In genomic region chr6:52231885-52232567, GRCm38 (mm10) we compare ENCODE assay signal across 12 mouse cellular contexts. TPM values are rescaled to one million over a fixed set of nuclear protein-coding genes. Genes with fewer than 3 reads are reported as not detected.
DNase-seq lines count a peak whose midpoint lies in the region; TF ChIP-seq lines count a peak whose summit lies in the region.
"Had no signal": no experiment of that assay in that cellular context is flagged by ENCODE, and none has a peak within 500 bp of the region (broad histone marks: within the 10 kb centered on the region; RNA-seq: fewer than 3 reads in every experiment).

No protein-coding gene starts in this region.

- intact Hi-C loops in heart, adult 2 months (cut with DNase I): no loop called here
- intact Hi-C loops in heart, postnatal 14 days (cut with DNase I): no loop called here
- intact Hi-C loops in left cerebral cortex, postnatal 10 days (cut with DNase I): no loop called here

- no peak overlapping the region for H3K27ac ChIP-seq in heart, adult 2 months
- H3K27ac ChIP-seq in hindbrain, embryonic 10.5 days: no peak overlapping the region
- H3K27ac ChIP-seq: heart, embryonic 13.5 days; liver, embryonic 13.5 days had no signal

- no peaks in the 10 kb centered on the region for H3K36me3 ChIP-seq in heart, adult 2 months (ENCODE audit: control insufficient read depth, insufficient read depth, low read length)
- no peaks in the 10 kb centered on the region for H3K36me3 ChIP-seq in hindbrain, embryonic 10.5 days
- H3K36me3 ChIP-seq: heart, embryonic 13.5 days; liver, embryonic 13.5 days had no signal

- DNase-seq in heart, adult 2 months: peak; percentile 17 to 40
- no peak for DNase-seq in heart, postnatal 14 days
- peak; percentile 54 for DNase-seq in urinary bladder, postnatal 14 days (ENCODE audit: low spot score)
- no peak for DNase-seq in urinary bladder, postnatal 10 days (ENCODE audit: low spot score)
- peak; percentile 72 to 85 for DNase-seq in kidney, postnatal 25 days
- DNase-seq in cerebellum, adult 8-10 months: no peak
- DNase-seq in left cerebral cortex, postnatal 10 days (ENCODE audit: extremely low spot score in 1 of 2, low spot score in 2 of 2): no peak
- DNase-seq in hindbrain, embryonic 10.5 days (ENCODE audit: low spot score): no peak
- DNase-seq: liver, embryonic 13.5 days had no signal

- no peaks in the 10 kb centered on the region for H3K79me2 ChIP-seq in heart, adult 2 months (replicated peaks; ENCODE audit: control insufficient read depth, insufficient read depth, low read length)

- no peak for TF ChIP-seq EP300 in heart, adult 2 months (IDR thresholded peaks at IDR 0.05; ENCODE audit: insufficient read depth, low read depth, low read length)

- TF ChIP-seq POLR2A in heart, adult 2 months (IDR thresholded peaks at IDR 0.05; ENCODE audit: insufficient read depth, low read depth, low read length): no peak

- H3K9ac ChIP-seq in heart, adult 2 months (ENCODE audit: low read depth, low read length): no peak overlapping the region
- H3K9ac ChIP-seq: heart, embryonic 13.5 days; liver, embryonic 13.5 days had no signal

- H3K27me3 ChIP-seq in heart, adult 2 months (ENCODE audit: control insufficient read depth, insufficient read depth, low read length): peaks cover 54% of the 10 kb centered on the region
- H3K27me3 ChIP-seq in hindbrain, embryonic 10.5 days (ENCODE audit: insufficient read depth, poor library complexity, severe bottlenecking): peaks cover 100% of the 10 kb centered on the region

- TF ChIP-seq CTCF in heart, adult 2 months (IDR thresholded peaks at IDR 0.05): no peak

- no peak overlapping the region for H3K4me3 ChIP-seq in heart, adult 2 months
- no peak overlapping the region for H3K4me3 ChIP-seq in hindbrain, embryonic 10.5 days
- H3K4me3 ChIP-seq: heart, embryonic 13.5 days; liver, embryonic 13.5 days had no signal

- H3K9me3 ChIP-seq in hindbrain, embryonic 10.5 days: no peaks in the 10 kb centered on the region
- H3K9me3 ChIP-seq: heart, embryonic 13.5 days; liver, embryonic 13.5 days had no signal

- WGBS in heart, adult 2 months: 5% methylated on average over 18 of the region's 18 CpGs
- WGBS in hindbrain, embryonic 10.5 days: 2% methylated on average over 18 of the region's 18 CpGs

- H3K4me1 ChIP-seq in heart, adult 2 months (ENCODE audit: control insufficient read depth, insufficient read depth, low read length): no peaks in the 10 kb centered on the region; the same call in 1 of the 2 replicates
- H3K4me1 ChIP-seq in hindbrain, embryonic 10.5 days (replicated peaks): peaks cover 12% of the 10 kb centered on the region
- H3K4me1 ChIP-seq: liver, embryonic 13.5 days had no signal

RNA-seq across cellular contexts. Expression of gene Hoxa9, which starts 1.1 kb away (rescaled TPM):
- not detected for total RNA-seq in heart, adult 2 months (2021)
- polyA plus RNA-seq in heart, adult 2 months (2012; rRNA removed): 0.04 and 0.06 TPM in 2 replicates
- not detected for total RNA-seq in heart, postnatal 14 days (2021)
- total RNA-seq in left cerebral cortex, postnatal 10 days (2021): not detected
- polyA plus RNA-seq in hindbrain, embryonic 10.5 days (2016; fragmentation: Nextera tagmentation; extraction: Ambion mirVana): not detected in 2 replicates

RNA-seq across cellular contexts. Expression of gene Hoxa10, which starts 8.6 kb away (rescaled TPM):
- not detected for total RNA-seq in heart, adult 2 months (2021)
- not detected in 2 replicates for polyA plus RNA-seq in heart, adult 2 months (2012; rRNA removed)
- total RNA-seq in heart, postnatal 14 days (2021): not detected
- total RNA-seq in left cerebral cortex, postnatal 10 days (2021): not detected
- polyA plus RNA-seq in hindbrain, embryonic 10.5 days (2016; fragmentation: Nextera tagmentation; extraction: Ambion mirVana): not detected in 2 replicates
- polyA plus RNA-seq: CD4-positive, CD25-positive, alpha-beta regulatory T cell, adult 4 months; heart, embryonic 13.5 days had no signal

RNA-seq across cellular contexts. Expression of gene Hoxa7, which starts 10.4 kb away (rescaled TPM):
- total RNA-seq in heart, adult 2 months (2021): under 1 TPM; 0.25 to 0.50 TPM
- 0.26 and 0.31 TPM in 2 replicates for polyA plus RNA-seq in heart, adult 2 months (2012; rRNA removed)
- total RNA-seq in heart, postnatal 14 days (2021): under 1 TPM; 0.17 to 0.29 TPM
- not detected for total RNA-seq in left cerebral cortex, postnatal 10 days (2021)
- not detected in 2 replicates for polyA plus RNA-seq in hindbrain, embryonic 10.5 days (2016; fragmentation: Nextera tagmentation; extraction: Ambion mirVana)
- polyA plus RNA-seq: CD4-positive, CD25-positive, alpha-beta regulatory T cell, adult 4 months had no signal

RNA-seq across cellular contexts. Expression of gene Hoxa11, which starts 13.6 kb away (rescaled TPM):
- not detected for total RNA-seq in heart, adult 2 months (2021)
- polyA plus RNA-seq in heart, adult 2 months (2012; rRNA removed): not detected in 2 replicates
- not detected for total RNA-seq in heart, postnatal 14 days (2021)
- total RNA-seq in left cerebral cortex, postnatal 10 days (2021): not detected
- not detected in 2 replicates for polyA plus RNA-seq in hindbrain, embryonic 10.5 days (2016; fragmentation: Nextera tagmentation; extraction: Ambion mirVana)
- total RNA-seq: common myeloid progenitor, adult 5-6 weeks had no signal
- polyA plus RNA-seq: CD4-positive, CD25-positive, alpha-beta regulatory T cell, adult 4 months; heart, embryonic 13.5 days; liver, embryonic 13.5 days had no signal

RNA-seq across cellular contexts. Expression of gene Gm28308, which starts 18.9 kb away (rescaled TPM):
- not detected for total RNA-seq in heart, adult 2 months (2021)
- not detected in 2 replicates for polyA plus RNA-seq in heart, adult 2 months (2012; rRNA removed)
- not detected for total RNA-seq in heart, postnatal 14 days (2021)
- not detected for total RNA-seq in left cerebral cortex, postnatal 10 days (2021)
- not detected in 2 replicates for polyA plus RNA-seq in hindbrain, embryonic 10.5 days (2016; fragmentation: Nextera tagmentation; extraction: Ambion mirVana)
- total RNA-seq: common myeloid progenitor, adult 5-6 weeks had no signal
- polyA plus RNA-seq: CD4-positive, CD25-positive, alpha-beta regulatory T cell, adult 4 months; heart, embryonic 13.5 days; liver, embryonic 13.5 days had no signal

Comparison
In these comparisons a context has a peak if more than half of its experiments do, and no peak if none do; other contexts are left out.
1. DNase-seq: peak in heart, adult 2 months (2 of 2), urinary bladder, postnatal 14 days (single experiment) and kidney, postnatal 25 days (2 of 2); none in heart, postnatal 14 days (0 of 2), urinary bladder, postnatal 10 days (single experiment), cerebellum, adult 8-10 months (single experiment), left cerebral cortex, postnatal 10 days (0 of 2) and hindbrain, embryonic 10.5 days (single experiment).